22 mouse cellular contexts compared by ENCODE assay signal in genomic region chr2:110133356-110134115, GRCm38 (mm10).
DNase-seq lines count a peak whose midpoint lies in the region; ATAC-seq and TF ChIP-seq lines count a peak whose summit lies in the region.
"Had no signal": no experiment of that assay in that cellular context is flagged by ENCODE, and none has a peak within 500 bp of the region (broad histone marks: within the 10 kb centered on the region; RNA-seq: fewer than 3 reads in every experiment).

No protein-coding gene starts in this region.

- H3K4me3 ChIP-seq in gastrocnemius, adult 2 months: no peak overlapping the region
- H3K4me3 ChIP-seq in limb, embryonic 12.5 days (replicated peaks): no peak overlapping the region
- H3K4me3 ChIP-seq: embryonic facial prominence, embryonic 15.5 days; heart, embryonic 15.5 days; hindbrain, embryonic 10.5 days; midbrain, embryonic 12.5 days; neural tube, embryonic 12.5 days had no signal

- no peaks in the 10 kb centered on the region for H3K9me3 ChIP-seq in limb, embryonic 12.5 days
- H3K9me3 ChIP-seq: embryonic facial prominence, embryonic 15.5 days; G1E; heart, embryonic 15.5 days; hindbrain, embryonic 10.5 days; midbrain, embryonic 12.5 days; neural tube, embryonic 12.5 days had no signal

- no peaks in the 10 kb centered on the region for H3K36me3 ChIP-seq in limb, embryonic 12.5 days
- H3K36me3 ChIP-seq: embryonic facial prominence, embryonic 15.5 days; G1E; heart, embryonic 15.5 days; hindbrain, embryonic 10.5 days; midbrain, embryonic 12.5 days; neural tube, embryonic 12.5 days had no signal

- ATAC-seq in limb, embryonic 12.5 days (ENCODE audit: insufficient number of reproducible peaks, insufficient read depth, low FRiP score, low TSS enrichment, low read depth): no peak
- ATAC-seq: CD4-positive, CD25-positive, alpha-beta regulatory T cell, adult 4 months; forebrain, postnatal 0 days; lung, postnatal 0 days had no signal

- H3K9ac ChIP-seq in limb, embryonic 12.5 days (replicated peaks): no peak overlapping the region
- H3K9ac ChIP-seq: embryonic facial prominence, embryonic 15.5 days; forebrain, postnatal 0 days; heart, embryonic 15.5 days; midbrain, embryonic 12.5 days; neural tube, embryonic 12.5 days had no signal

- no peak overlapping the region for H3K4me2 ChIP-seq in limb, embryonic 12.5 days
- H3K4me2 ChIP-seq: embryonic facial prominence, embryonic 15.5 days; heart, embryonic 15.5 days; midbrain, embryonic 12.5 days; neural tube, embryonic 12.5 days had no signal

- WGBS in limb, embryonic 12.5 days: 65% methylated on average over 3 of the region's 3 CpGs

- peaks cover 35% of the 10 kb centered on the region for H3K4me1 ChIP-seq in limb, embryonic 12.5 days (replicated peaks)
- H3K4me1 ChIP-seq: heart, embryonic 15.5 days; hindbrain, embryonic 10.5 days; midbrain, embryonic 12.5 days; neural tube, embryonic 12.5 days had no signal

- intact Hi-C loops in gastrocnemius, adult 2 months (cut with DNase I): no loop called here

- H3K27me3 ChIP-seq in limb, embryonic 12.5 days: no peaks in the 10 kb centered on the region
- H3K27me3 ChIP-seq: embryonic facial prominence, embryonic 15.5 days; heart, embryonic 15.5 days; midbrain, embryonic 12.5 days; neural tube, embryonic 12.5 days had no signal

- no peak for TF ChIP-seq CTCF in gastrocnemius, adult 2 months (IDR thresholded peaks at IDR 0.05)

- no peak overlapping the region for H3K27ac ChIP-seq in gastrocnemius, adult 2 months
- H3K27ac ChIP-seq in limb, embryonic 12.5 days: 0 out of 2 replicates have a peak overlapping the region, but pooled peaks have one; percentile 25
- H3K27ac ChIP-seq: embryonic facial prominence, embryonic 15.5 days; heart, embryonic 15.5 days; hindbrain, embryonic 10.5 days; midbrain, embryonic 12.5 days; neural tube, embryonic 12.5 days had no signal

- DNase-seq in gastrocnemius, adult 2 months: peak; percentile 19
- DNase-seq in gastrocnemius, adult 18-20 months (ENCODE audit: low spot score): no peak
- DNase-seq in kidney, adult 8-10 months: peak; percentile 12 to 14
- DNase-seq in kidney, postnatal 14 days: no peak
- no peak for DNase-seq in urinary bladder, postnatal 10 days (ENCODE audit: low spot score)
- no peak for DNase-seq in left cerebral cortex, adult 9 months (ENCODE audit: low spot score in 2 of 2)
- no peak for DNase-seq in spleen, postnatal 14 days (ENCODE audit: low spot score in 2 of 2)
- DNase-seq: cerebellum, adult 18-20 months; cerebellum, postnatal 36 days; forebrain, postnatal 0 days; liver; right cerebral cortex, adult 18-20 months; thymus, postnatal 36 days had no signal

Comparison
In these comparisons a context has a peak if more than half of its experiments do, and no peak if none do; other contexts are left out.
1. DNase-seq: peak in gastrocnemius, adult 2 months (single experiment) and kidney, adult 8-10 months (2 of 2); none in gastrocnemius, adult 18-20 months (single experiment), kidney, postnatal 14 days (single experiment), urinary bladder, postnatal 10 days (single experiment), left cerebral cortex, adult 9 months (0 of 2) and spleen, postnatal 14 days (0 of 2).